Mouse (Mus musculus) lung, embryonic 15.5 days (tissue): Measurements from ENCODE around the gene Nol11. TPM values are rescaled to one million over a fixed set of nuclear protein-coding genes. Genes with fewer than 3 reads are reported as not detected.

Source experiments
- ATAC-seq: fragments of 200-750 bp; cut with Nextera tagmentation; 2 replicates; pipeline ENCODE4 v1.8.0; 2017; ENCODE audit warnings: moderate number of reproducible peaks, borderline replicate concordance; ENCODE audit not compliant: low FRiP score, low TSS enrichment; ENCODE audit errors: extremely low read depth
- H3K27ac ChIP-seq: fragments of 300-500 bp; sonication (generic); 2 replicates; pipeline ENCODE4 v1.5.1; 2015; ENCODE audit warnings: moderate library complexity, mild to moderate bottlenecking, inconsistent platforms
- H3K27me3 ChIP-seq: fragments of 300-500 bp; sonication (generic); 2 replicates; pipeline ENCODE4 v1.6.1; 2015; ENCODE audit warnings: inconsistent platforms
- H3K36me3 ChIP-seq: fragments of 300-500 bp; sonication (generic); 2 replicates; pipeline ENCODE4 v1.6.1; 2015; ENCODE audit warnings: inconsistent platforms
- H3K4me1 ChIP-seq: fragments of 300-500 bp; sonication (generic); 2 replicates; pipeline ENCODE4 v1.6.1; 2015; ENCODE audit warnings: inconsistent platforms
- H3K4me2 ChIP-seq: fragments of 300-500 bp; sonication (generic); 2 replicates; pipeline ENCODE4 v1.6.1; 2015; ENCODE audit warnings: inconsistent platforms, mild to moderate bottlenecking, moderate library complexity
- H3K4me3 ChIP-seq: fragments of 300-500 bp; sonication (generic); 2 replicates; pipeline ENCODE4 v1.5.1; 2015; ENCODE audit warnings: mild to moderate bottlenecking, inconsistent platforms
- H3K9ac ChIP-seq: fragments of 300-500 bp; sonication (generic); 2 replicates; pipeline ENCODE4 v1.6.1; 2015; ENCODE audit warnings: inconsistent platforms
- H3K9me3 ChIP-seq: fragments of 300-500 bp; sonication (generic); 2 replicates; pipeline ENCODE4 v1.6.1; 2016; ENCODE audit warnings: inconsistent platforms
- WGBS: fragments of 180-500 bp; shearing (Covaris S2); methylation state at CpG from one replicate; pipeline ENCODE4 v1.1.7; 2015; 5-methylcytosine and 5-hydroxymethylcytosine counted together
- polyA plus RNA-seq: library from polyadenylated mRNA; unstranded; fragments of >200 nt; fragmentation: Nextera tagmentation; extraction: Ambion mirVana; gene quantifications from 2 replicates; pipeline ENCODE4 v1.2.1, GENCODE M21; 2015

Nol11 gene
- polyA plus RNA-seq, 1 experiment from 2014 or later = 55.6 TPM

- WGBS = 85% methylated on average over 9 of the region's 9 CpGs
- H3K9ac ChIP-seq = no peak overlapping the region
- no peaks in the 10 kb centered on the region for H3K36me3 ChIP-seq
- H3K9me3 ChIP-seq = no peaks in the 10 kb centered on the region
- no peak overlapping the region for H3K4me3 ChIP-seq
- H3K4me1 ChIP-seq = no peaks in the 10 kb centered on the region
- no peak for ATAC-seq
- H3K27me3 ChIP-seq = no peaks in the 10 kb centered on the region
- H3K4me2 ChIP-seq = no peak overlapping the region
- no peak overlapping the region for H3K27ac ChIP-seq
Measured at GRCm38 (mm10) chr11:107215111-107215510, 25.9 kb upstream of the Nol11 start.

DNA sequence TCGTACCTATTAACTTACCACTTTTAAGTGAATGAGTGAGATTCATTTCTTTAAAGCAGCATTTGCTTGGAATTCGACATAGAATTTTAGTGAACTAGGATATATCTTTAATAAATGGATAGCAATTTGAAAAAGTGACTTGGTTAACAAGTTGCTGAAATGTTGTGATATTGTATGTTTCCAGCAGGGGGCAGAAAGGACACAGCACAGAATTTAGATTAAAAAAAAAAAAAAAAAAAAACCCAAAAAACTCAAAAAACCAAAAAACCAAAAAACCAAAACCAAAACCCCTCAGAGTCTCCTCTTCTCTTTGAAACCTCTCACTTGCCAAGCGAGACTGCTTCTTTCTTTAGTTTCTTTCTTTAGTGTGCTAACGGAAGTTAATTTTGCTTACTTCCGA is 24.6 kb upstream of the Nol11 start:
- no peak overlapping the region for H3K27ac ChIP-seq

GRCm38 (mm10) chr11:107209818-107210217 is 20.6 kb upstream of the Nol11 start:
- Histone ChIP-seq H3K4me1 (no peaks in the 10 kb centered on the region), H3K4me2 (no peak overlapping the region), H3K9me3 (no peaks in the 10 kb centered on the region), H3K4me3 (no peak overlapping the region), H3K9ac (no peak overlapping the region), H3K27ac (no peak overlapping the region), H3K27me3 (no peaks in the 10 kb centered on the region), H3K36me3 (no peaks in the 10 kb centered on the region)
- no peak for ATAC-seq
- 77% methylated on average over 13 of the region's 13 CpGs for WGBS

More for the DNA sequence above, 24.6 kb upstream of the Nol11 start:
- Histone ChIP-seq H3K9me3 (no peaks in the 10 kb centered on the region), H3K9ac (no peak overlapping the region), H3K4me3 (no peak overlapping the region), H3K36me3 (no peaks in the 10 kb centered on the region), H3K4me2 (no peak overlapping the region), H3K4me1 (no peaks in the 10 kb centered on the region), H3K27me3 (no peaks in the 10 kb centered on the region)
- ATAC-seq = no peak
- WGBS = 75% methylated on average over 5 of the region's 5 CpGs

GRCm38 (mm10) chr11:107201773-107202172 is 12.6 kb upstream of the Nol11 start:
- Histone ChIP-seq H3K4me3 (no peak overlapping the region), H3K36me3 (no peaks in the 10 kb centered on the region), H3K9ac (no peak overlapping the region), H3K27me3 (no peaks in the 10 kb centered on the region), H3K9me3 (no peaks in the 10 kb centered on the region), H3K27ac (no peak overlapping the region), H3K4me2 (no peak overlapping the region), H3K4me1 (no peaks in the 10 kb centered on the region)
- 65% methylated on average over 11 of the region's 11 CpGs for WGBS
- ATAC-seq = no peak

GRCm38 (mm10) chr11:107199281-107199680 is 10.1 kb upstream of the Nol11 start:
- H3K4me1 ChIP-seq = no peaks in the 10 kb centered on the region
- H3K27ac ChIP-seq = no peak overlapping the region
- WGBS = 71% methylated on average over 5 of the region's 5 CpGs
- no peaks in the 10 kb centered on the region for H3K9me3 ChIP-seq
- H3K36me3 ChIP-seq = no peaks in the 10 kb centered on the region
- no peak for ATAC-seq
- H3K4me3 ChIP-seq = no peak overlapping the region
- no peaks in the 10 kb centered on the region for H3K27me3 ChIP-seq
- H3K4me2 ChIP-seq = no peak overlapping the region
- no peak overlapping the region for H3K9ac ChIP-seq

DNA sequence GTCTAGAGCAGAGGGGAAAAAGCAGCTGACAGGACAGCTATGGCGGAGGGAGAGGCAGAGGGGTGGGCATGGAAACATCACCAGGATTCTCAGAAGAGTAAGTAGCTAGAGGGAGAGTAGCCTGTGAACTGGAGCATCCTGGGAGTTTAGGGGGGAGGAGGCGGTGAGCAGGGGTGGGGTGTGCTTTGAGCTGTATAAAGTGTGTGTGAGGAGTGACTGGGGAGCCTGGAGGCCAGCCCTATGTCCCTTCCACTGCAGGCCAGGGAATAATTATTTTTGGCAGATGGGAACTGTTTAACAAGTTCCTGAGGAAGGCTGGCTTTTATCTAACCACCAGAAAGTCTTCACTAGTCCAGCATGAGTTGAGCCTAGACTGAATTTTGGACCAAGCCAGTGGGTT is 6.2 kb upstream of the Nol11 start:
- H3K27ac ChIP-seq = no peak overlapping the region
- H3K4me3 ChIP-seq = no peak overlapping the region
- ATAC-seq = peak; percentile 23; the same call in 1 of the 2 replicates
- H3K27me3 ChIP-seq = no peaks in the 10 kb centered on the region
- H3K9ac ChIP-seq = no peak overlapping the region
- WGBS = 59% methylated on average over 2 of the region's 2 CpGs
- H3K4me1 ChIP-seq = no peaks in the 10 kb centered on the region
- no peaks in the 10 kb centered on the region for H3K36me3 ChIP-seq
- H3K4me2 ChIP-seq = no peak overlapping the region
- H3K9me3 ChIP-seq = no peaks in the 10 kb centered on the region

DNA sequence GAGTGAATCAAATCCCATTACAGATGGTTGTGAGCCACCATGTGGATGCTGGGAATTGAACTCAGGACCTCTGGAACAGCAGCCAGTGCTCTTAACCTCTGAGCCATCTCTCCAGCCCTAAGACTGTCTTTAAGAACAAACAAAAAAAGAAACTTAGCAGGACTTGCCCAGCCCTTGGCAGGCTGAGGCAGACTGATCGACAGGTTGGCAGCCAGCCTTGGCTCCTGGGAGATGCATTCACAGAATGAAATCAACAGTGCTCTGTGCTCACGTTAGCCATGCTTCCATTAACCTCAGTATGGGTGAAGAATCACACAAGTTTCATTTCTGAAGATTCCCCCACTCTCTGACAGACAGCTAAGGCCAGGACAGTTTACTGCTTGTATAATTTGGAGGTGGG is 1.2 kb upstream of the Nol11 start:
- Histone ChIP-seq H3K27me3 (no peaks in the 10 kb centered on the region), H3K4me1 (peaks cover 5% of the 10 kb centered on the region), H3K9ac (no peak overlapping the region), H3K4me2 (no peak overlapping the region), H3K4me3 (no peak overlapping the region), H3K27ac (no peak overlapping the region), H3K36me3 (peaks cover 8% of the 10 kb centered on the region), H3K9me3 (no peaks in the 10 kb centered on the region)
- ATAC-seq = no peak
- 63% methylated on average over 2 of the region's 2 CpGs for WGBS

DNA sequence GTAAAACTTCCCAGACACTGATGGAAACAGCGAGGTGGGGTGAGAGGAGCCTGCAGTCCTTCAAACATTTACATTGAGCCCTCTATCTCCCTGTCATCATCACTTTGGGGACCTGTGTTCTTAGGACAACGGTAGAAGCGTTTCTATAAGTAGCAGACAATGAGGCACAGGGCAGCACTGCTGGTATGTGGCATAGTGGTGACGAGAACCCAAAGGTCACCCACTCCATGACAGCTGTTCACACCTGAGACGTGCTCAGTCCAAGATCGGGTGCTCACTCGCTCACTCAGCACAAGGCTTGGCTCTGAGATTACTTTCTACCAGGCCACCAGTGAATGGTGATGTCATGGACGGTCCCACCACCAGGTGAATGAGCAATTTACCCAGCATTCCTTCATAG is 5.4 kb downstream of the Nol11 start:
- no peak for ATAC-seq
- H3K36me3 ChIP-seq = peaks cover 66% of the 10 kb centered on the region
- WGBS = 88% methylated on average over 8 of the region's 8 CpGs

GRCm38 (mm10) chr11:107161215-107161614 is 28.0 kb downstream of the Nol11 start:
- H3K4me2 ChIP-seq = no peak overlapping the region
- no peaks in the 10 kb centered on the region for H3K4me1 ChIP-seq
- no peak overlapping the region for H3K9ac ChIP-seq
- no peak overlapping the region for H3K27ac ChIP-seq
- ATAC-seq = no peak
- H3K9me3 ChIP-seq = no peaks in the 10 kb centered on the region
- H3K4me3 ChIP-seq = no peak overlapping the region
- H3K27me3 ChIP-seq = no peaks in the 10 kb centered on the region
- peaks cover 8% of the 10 kb centered on the region for H3K36me3 ChIP-seq
- 60% methylated on average over 4 of the region's 4 CpGs for WGBS

More for the DNA sequence above, 5.4 kb downstream of the Nol11 start:
- H3K4me1 ChIP-seq = peaks cover 5% of the 10 kb centered on the region
- no peak overlapping the region for H3K4me3 ChIP-seq
- no peaks in the 10 kb centered on the region for H3K9me3 ChIP-seq
- no peak overlapping the region for H3K27ac ChIP-seq
- H3K4me2 ChIP-seq = no peak overlapping the region
- H3K27me3 ChIP-seq = no peaks in the 10 kb centered on the region
- no peak overlapping the region for H3K9ac ChIP-seq

DNA sequence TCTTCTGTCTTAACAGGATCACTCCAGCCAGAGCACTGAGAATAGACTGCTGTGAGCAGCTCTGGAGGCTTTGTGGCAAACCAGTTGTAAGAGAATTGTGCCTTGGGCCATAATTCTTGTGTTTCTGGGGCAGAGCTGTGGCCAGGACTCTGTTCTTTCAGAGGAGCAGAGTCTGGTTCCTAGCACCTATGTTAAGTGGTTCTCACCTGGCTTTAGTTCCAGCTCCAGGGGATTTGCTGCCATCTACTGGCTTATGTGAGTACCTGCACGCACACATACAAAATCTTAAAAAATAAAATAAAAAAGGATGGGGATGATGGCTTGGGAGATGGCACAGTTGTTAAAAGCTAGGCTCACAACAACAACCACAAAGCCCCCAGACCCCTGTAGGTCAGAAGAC is 30.1 kb downstream of the Nol11 start:
- no peak for ATAC-seq

DNA sequence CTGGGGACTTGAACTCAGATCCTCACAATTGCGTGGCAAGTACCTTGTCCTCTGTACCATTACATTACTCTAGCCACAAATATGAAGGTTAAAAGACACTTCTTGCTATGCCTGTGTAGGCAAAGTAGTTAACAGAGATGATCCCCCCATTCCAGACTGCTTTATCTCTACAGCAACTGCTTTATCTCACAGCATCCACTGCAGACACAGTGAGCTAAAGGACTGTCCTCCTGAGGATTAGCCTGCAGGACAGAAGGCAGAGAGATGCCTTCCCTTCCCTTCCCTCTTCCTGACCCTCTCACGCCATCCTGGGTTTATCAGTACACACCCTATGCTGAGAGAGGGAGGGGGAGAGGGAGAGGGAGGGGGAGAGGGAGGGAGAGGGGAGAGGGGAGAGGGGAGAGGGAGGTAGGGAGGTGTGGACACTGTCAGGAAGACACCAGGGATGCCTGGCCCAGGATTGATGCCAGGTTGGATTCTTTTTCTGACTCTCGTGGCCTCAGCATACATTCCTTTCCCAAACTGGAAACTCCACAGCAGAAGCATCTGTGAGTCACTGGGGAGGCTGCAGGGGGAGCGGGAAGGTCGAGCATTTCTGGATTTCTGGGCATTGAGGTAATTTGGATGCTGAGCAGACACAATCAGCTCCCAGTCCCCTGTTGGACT is 32.1 kb downstream of the Nol11 start:
- no peak overlapping the region for H3K4me3 ChIP-seq
- no peaks in the 10 kb centered on the region for H3K27me3 ChIP-seq
- WGBS = 29% methylated on average over 5 of the region's 5 CpGs
- no peak for ATAC-seq
- H3K9ac ChIP-seq = no peak overlapping the region
- no peaks in the 10 kb centered on the region for H3K9me3 ChIP-seq
- H3K36me3 ChIP-seq = no peaks in the 10 kb centered on the region
- no peak overlapping the region for H3K27ac ChIP-seq
- no peak overlapping the region for H3K4me2 ChIP-seq
- H3K4me1 ChIP-seq = no peaks in the 10 kb centered on the region

More for the DNA sequence above, 30.1 kb downstream of the Nol11 start:
- Histone ChIP-seq H3K27me3 (no peaks in the 10 kb centered on the region), H3K4me1 (no peaks in the 10 kb centered on the region), H3K36me3 (no peaks in the 10 kb centered on the region), H3K9ac (no peak overlapping the region), H3K9me3 (no peaks in the 10 kb centered on the region), H3K4me2 (no peak overlapping the region), H3K27ac (no peak overlapping the region), H3K4me3 (no peak overlapping the region)
- 44% methylated on average over 1 of the region's 1 CpGs for WGBS

GRCm38 (mm10) chr11:107155292-107155691 is 33.9 kb downstream of the Nol11 start:
- Histone ChIP-seq H3K4me1 (no peaks in the 10 kb centered on the region), H3K4me3 (no peak overlapping the region), H3K27ac (no peak overlapping the region), H3K9me3 (no peaks in the 10 kb centered on the region), H3K9ac (no peak overlapping the region), H3K4me2 (no peak overlapping the region), H3K36me3 (no peaks in the 10 kb centered on the region), H3K27me3 (no peaks in the 10 kb centered on the region)
- no peak for ATAC-seq
- WGBS = 74% methylated on average over 5 of the region's 5 CpGs

DNA sequence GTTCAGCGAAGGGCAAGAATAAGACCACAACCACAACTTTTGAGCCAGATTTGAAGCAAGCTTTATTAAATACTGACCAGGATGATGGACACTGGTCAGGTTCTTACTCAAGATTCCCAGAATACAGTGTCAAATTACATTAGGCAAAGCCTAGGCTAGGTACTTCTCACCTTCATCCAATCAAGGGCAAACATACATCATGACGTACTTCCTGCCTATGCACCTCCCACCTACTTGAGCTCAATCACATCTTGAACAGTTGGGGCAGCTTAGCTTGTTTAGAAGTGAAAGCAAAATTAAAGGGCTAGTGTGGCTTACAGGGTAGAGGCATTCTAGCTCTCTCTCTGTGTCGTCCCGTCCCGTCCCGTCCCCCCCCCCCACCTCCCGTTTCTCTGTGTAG is 34.8 kb downstream of the Nol11 start:
- H3K27ac ChIP-seq = no peak overlapping the region
- no peaks in the 10 kb centered on the region for H3K9me3 ChIP-seq
- no peaks in the 10 kb centered on the region for H3K27me3 ChIP-seq
- H3K36me3 ChIP-seq = no peaks in the 10 kb centered on the region
- 65% methylated on average over 7 of the region's 7 CpGs for WGBS
- no peak overlapping the region for H3K9ac ChIP-seq
- no peaks in the 10 kb centered on the region for H3K4me1 ChIP-seq
- no peak overlapping the region for H3K4me3 ChIP-seq
- no peak for ATAC-seq
- H3K4me2 ChIP-seq = no peak overlapping the region
